Mouse (Mus musculus) ES-E14 (cell line): ENCODE results near the gene Usf2. TPM values are rescaled to one million over a fixed set of nuclear protein-coding genes. Genes with fewer than 3 reads are reported as not detected.
"Not testable (repeated sequence)": the region's sequence is repeated elsewhere in the genome, so short reads cannot be mapped to it uniquely, and the experiment has no call there.

Source experiments
- DNase-seq: peaks from one replicate; pipeline ENCODE4 v3.0.0-alpha.2; 2013; ENCODE audit warnings: low read depth, low spot score
- H3K27ac ChIP-seq: 2 replicates; pipeline ENCODE4 v1.5.1; 2012; ENCODE audit warnings: low read depth, mild to moderate bottlenecking, low read length, moderate library complexity, mixed read lengths; ENCODE audit not compliant: poor library complexity, insufficient read depth, severe bottlenecking
- H3K36me3 ChIP-seq: 2 replicates; pipeline ENCODE4 v1.6.1; 2012; ENCODE audit warnings: mild to moderate bottlenecking, low read length, moderate library complexity, mixed read lengths; ENCODE audit not compliant: control insufficient read depth, poor library complexity, insufficient read depth, severe bottlenecking
- H3K4me1 ChIP-seq, 2 experiments: fragments of 150-350 bp in 1 of 2; sonication (generic) in 1 of 2; 2 replicates each; pipeline ENCODE4 v1.6.1; 2012; ENCODE audit warnings: low read length in 2 of 2, mild to moderate bottlenecking in 1 of 2, mixed read lengths in 1 of 2; ENCODE audit not compliant: control insufficient read depth in 2 of 2, insufficient read depth in 2 of 2, poor library complexity in 1 of 2
- H3K4me3 ChIP-seq, 2 experiments: fragments of 150-350 bp in 1 of 2; sonication (generic) in 1 of 2; 2 replicates each; pipeline ENCODE4 v1.5.1; 2012; ENCODE audit warnings: low read length in 2 of 2, low read depth in 1 of 2, mild to moderate bottlenecking in 1 of 2, mixed read lengths in 1 of 2; ENCODE audit not compliant: insufficient read depth in 1 of 2, poor library complexity in 1 of 2, severe bottlenecking in 1 of 2
- H3K9ac ChIP-seq: 2 replicates; pipeline ENCODE4 v1.6.1; 2012; ENCODE audit warnings: low read depth, mild to moderate bottlenecking, low read length, mixed read lengths; ENCODE audit not compliant: poor library complexity, insufficient read depth, severe bottlenecking
- H3K9me3 ChIP-seq: fragments of 150-350 bp; sonication (generic); 2 replicates; pipeline ENCODE4 v1.6.1; 2012; ENCODE audit warnings: low read depth, mild to moderate bottlenecking, low read length; ENCODE audit not compliant: control insufficient read depth, insufficient read depth
- CHD2 ChIP-seq: IDR thresholded peaks from 2 replicates; pipeline ENCODE4 v1.6.1; 2014; ENCODE audit warnings: mild to moderate bottlenecking, low read depth, low read length, inconsistent platforms
- HCFC1 ChIP-seq: IDR thresholded peaks from 2 replicates; pipeline ENCODE4 v1.6.1; 2012; ENCODE audit warnings: low read length, inconsistent platforms, borderline replicate concordance; ENCODE audit not compliant: insufficient read depth
- MAFK ChIP-seq: IDR thresholded peaks from 2 replicates; pipeline ENCODE4 v1.6.1; 2014; ENCODE audit warnings: mild to moderate bottlenecking, low read depth, low read length, inconsistent platforms; ENCODE audit not compliant: insufficient read depth
- ZC3H11A ChIP-seq: IDR thresholded peaks from 2 replicates; pipeline ENCODE4 v1.6.1; 2012; ENCODE audit warnings: low read depth, mild to moderate bottlenecking, inconsistent platforms, low read length, borderline replicate concordance
- ZNF384 ChIP-seq: IDR thresholded peaks from 2 replicates; pipeline ENCODE4 v1.6.1; 2012; ENCODE audit warnings: low read depth, low read length, inconsistent platforms
- in situ Hi-C, 2 experiments: fragments of 600-800 bp; cut with MboI; formaldehyde crosslinking; loops; one replicate each; pipeline ENCODE4 v1.15.1; 2025; ENCODE audit warnings: low sequenced_read_pairs in 2 of 2, inconsistent platforms in 1 of 2; ENCODE audit not compliant: unreplicated experiment in 2 of 2
- total RNA-seq: library from RNA; depleted of rRNA; stranded (reverse); fragments of 300-350 nt; gene quantifications from 2 replicates; pipeline ENCODE4 v1.2.3, GENCODE M21; 2012

Gene Usf2
- total RNA-seq, 1 experiment: 32.1 TPM

GRCm38 (mm10) chr7:30943909-30944635 lies 12.5 kb downstream of the Usf2 start, which contains the start of gene Hamp:
TSS of gene Hamp (minus strand) at chr7:30944032.
- H3K27ac ChIP-seq: no peak within 1 kb of the TSS
- H3K36me3 ChIP-seq: peaks cover 8% of the 10 kb centered on the region; the same call in 1 of the 2 replicates
- no peak for TF ChIP-seq HCFC1
- TF ChIP-seq MAFK: no peak
- no peak for TF ChIP-seq ZNF384
- no peak for TF ChIP-seq CHD2
- no peak for TF ChIP-seq ZC3H11A
- H3K9me3 ChIP-seq: no peaks in the 10 kb centered on the region
- H3K4me3 ChIP-seq: no peak within 1 kb of the TSS
- no peak for DNase-seq
- no peak within 1 kb of the TSS for H3K9ac ChIP-seq
- no peaks in the 10 kb centered on the region for H3K4me1 ChIP-seq
- in situ Hi-C loops: no loop called here

- H3K9ac ChIP-seq, H3K9me3 ChIP-seq, H3K4me3 ChIP-seq, H3K27ac ChIP-seq, H3K36me3 ChIP-seq, in situ Hi-C loops, H3K4me1 ChIP-seq, DNase-seq: not testable (repeated sequence)
Measured at GRCm38 (mm10) chr7:30942365-30942764, 14.2 kb downstream of the Usf2 start.

- H3K36me3 ChIP-seq, H3K4me1 ChIP-seq, H3K27ac ChIP-seq, H3K9ac ChIP-seq, H3K4me3 ChIP-seq, H3K9me3 ChIP-seq, DNase-seq, in situ Hi-C loops: not testable (repeated sequence)
Measured at GRCm38 (mm10) chr7:30940070-30940469, 16.5 kb downstream of the Usf2 start.

- H3K9ac ChIP-seq, H3K36me3 ChIP-seq, H3K27ac ChIP-seq, H3K4me3 ChIP-seq, H3K4me1 ChIP-seq, H3K9me3 ChIP-seq, in situ Hi-C loops, DNase-seq: not testable (repeated sequence)
Measured at GRCm38 (mm10) chr7:30935422-30936099, 21.0 kb downstream of the Usf2 start.

GRCm38 (mm10) chr7:30924581-30924980 lies 32.0 kb downstream of the Usf2 start, which contains the start of gene Hamp2:
TSS of gene Hamp2 (minus strand) at chr7:30924681.
- H3K27ac ChIP-seq, H3K36me3 ChIP-seq, DNase-seq, H3K4me3 ChIP-seq, H3K9me3 ChIP-seq, in situ Hi-C loops, H3K9ac ChIP-seq, H3K4me1 ChIP-seq: not testable (repeated sequence)
